Mouse (Mus musculus): ENCODE measurements at regions not wholly inside any gene's neighbourhood (a gene's known extent, or its start where the extent isn't known, plus 50 kb on each side); places are given as distances from the start of the nearest gene placed in this dataset.

DNA sequence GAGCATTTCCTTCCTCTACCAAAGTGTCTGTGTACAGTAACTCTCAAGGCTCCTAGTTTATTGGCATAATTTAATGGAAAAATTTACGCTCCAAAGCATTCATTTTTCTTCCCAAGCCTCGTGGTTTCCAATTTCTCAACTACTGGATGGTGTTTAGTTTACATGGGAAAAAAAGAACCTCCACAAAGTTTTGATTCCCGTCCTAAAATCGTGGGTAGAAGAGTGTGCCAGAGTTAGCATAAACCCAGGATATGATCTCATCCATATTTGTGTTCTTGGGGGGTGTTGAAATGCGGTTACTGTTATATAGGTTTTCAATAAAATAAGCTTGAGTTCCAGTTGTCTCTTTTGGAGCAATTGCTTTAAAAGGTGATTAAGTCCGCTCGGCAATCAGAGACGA is 406.2 kb upstream of the Frg1 start:
- Histone ChIP-seq H3K9me3 (no peaks in the 10 kb centered on the region), H3K27me3 (replicated peaks) (no peaks in the 10 kb centered on the region)
- WGBS = 71% methylated on average over 8 of the region's 8 CpGs

DNA sequence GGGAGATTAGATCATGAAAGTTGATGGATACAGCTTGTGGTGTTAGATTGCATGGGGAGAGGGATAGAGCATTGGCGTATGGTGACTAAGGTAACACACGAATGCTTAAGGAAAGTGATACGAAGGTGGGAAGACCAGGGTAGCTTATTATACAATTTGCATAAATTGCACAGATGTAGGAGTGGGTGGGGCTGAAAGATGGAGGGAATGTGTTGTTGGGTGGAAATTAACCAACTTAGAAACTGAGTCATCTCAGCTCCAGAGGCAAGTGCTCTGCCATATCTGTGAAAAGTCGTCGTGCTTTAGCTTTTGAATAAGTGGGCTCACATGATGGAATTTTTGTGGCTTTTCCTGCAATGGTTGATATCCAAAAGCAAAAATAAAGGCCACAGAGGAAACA is 404.8 kb upstream of the Frg1 start:
- H3K27ac ChIP-seq (replicated peaks) = no peak overlapping the region
- no peaks in the 10 kb centered on the region for H3K36me3 ChIP-seq
- no peak overlapping the region for H3K4me2 ChIP-seq
- H3K27me3 ChIP-seq (replicated peaks) = no peaks in the 10 kb centered on the region
- H3K9ac ChIP-seq = no peak overlapping the region
- no peaks in the 10 kb centered on the region for H3K9me3 ChIP-seq
- no peaks in the 10 kb centered on the region for H3K4me1 ChIP-seq
- ATAC-seq (ENCODE audit: extremely low read depth, insufficient number of reproducible peaks, low FRiP score, low TSS enrichment) = no peak
- no peak overlapping the region for H3K4me3 ChIP-seq
- 82% methylated on average over 5 of the region's 5 CpGs for WGBS

More for the DNA sequence above, 406.2 kb upstream of the Frg1 start:
- Histone ChIP-seq H3K4me1 (0 out of 2 replicates have a peak, but pooled peaks cover 7% of the 10 kb centered on the region), H3K9ac (no peak overlapping the region), H3K4me2 (no peak overlapping the region), H3K27ac (replicated peaks) (no peak overlapping the region), H3K36me3 (no peaks in the 10 kb centered on the region), H3K4me3 (no peak overlapping the region)
- no peak for ATAC-seq (ENCODE audit: extremely low read depth, insufficient number of reproducible peaks, low FRiP score, low TSS enrichment)

DNA sequence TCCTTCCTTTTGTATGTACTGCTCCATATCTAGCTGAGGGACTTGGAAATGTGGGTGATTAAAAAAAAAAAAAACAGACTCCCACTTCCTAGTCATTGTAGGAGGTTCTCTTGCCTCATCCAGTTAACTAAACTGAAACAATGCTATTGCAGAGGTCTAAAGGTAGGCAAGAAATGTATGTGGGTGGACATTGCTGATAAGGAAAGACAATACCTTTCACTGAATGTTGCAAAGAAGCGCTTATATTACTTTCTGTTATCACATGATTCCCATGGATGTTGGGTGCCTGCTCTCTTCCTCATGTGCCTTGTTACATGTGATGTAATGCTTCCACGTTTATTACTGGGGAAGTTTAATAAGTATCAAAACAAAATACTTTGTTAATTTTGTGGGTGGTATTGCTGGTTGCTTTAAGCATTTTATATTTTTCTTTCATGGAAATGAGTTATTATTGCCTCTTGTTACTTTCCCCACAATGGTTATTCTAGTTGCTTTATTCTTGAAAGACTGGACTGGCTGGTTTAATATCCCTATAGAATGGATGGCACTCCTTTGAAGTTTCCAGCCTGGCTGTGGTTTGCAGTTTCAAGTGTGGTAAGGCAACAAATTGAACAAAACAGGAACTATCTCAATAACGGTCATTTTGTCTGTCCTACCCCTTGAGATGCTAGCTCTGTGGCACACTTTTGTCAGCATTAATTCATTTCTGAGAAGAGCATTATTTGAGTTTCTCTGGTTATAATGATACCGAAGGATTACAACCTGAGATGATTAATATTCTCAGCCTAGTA is 403.9 kb upstream of the Frg1 start:
- Histone ChIP-seq H3K27ac (replicated peaks) (no peak overlapping the region), H3K36me3 (no peaks in the 10 kb centered on the region), H3K9me3 (no peaks in the 10 kb centered on the region), H3K4me1 (no peaks in the 10 kb centered on the region), H3K4me2 (no peak overlapping the region), H3K27me3 (replicated peaks) (no peaks in the 10 kb centered on the region), H3K4me3 (no peak overlapping the region), H3K9ac (no peak overlapping the region)
- WGBS = 76% methylated on average over 4 of the region's 4 CpGs
- ATAC-seq (ENCODE audit: extremely low read depth, insufficient number of reproducible peaks, low FRiP score, low TSS enrichment) = no peak

DNA sequence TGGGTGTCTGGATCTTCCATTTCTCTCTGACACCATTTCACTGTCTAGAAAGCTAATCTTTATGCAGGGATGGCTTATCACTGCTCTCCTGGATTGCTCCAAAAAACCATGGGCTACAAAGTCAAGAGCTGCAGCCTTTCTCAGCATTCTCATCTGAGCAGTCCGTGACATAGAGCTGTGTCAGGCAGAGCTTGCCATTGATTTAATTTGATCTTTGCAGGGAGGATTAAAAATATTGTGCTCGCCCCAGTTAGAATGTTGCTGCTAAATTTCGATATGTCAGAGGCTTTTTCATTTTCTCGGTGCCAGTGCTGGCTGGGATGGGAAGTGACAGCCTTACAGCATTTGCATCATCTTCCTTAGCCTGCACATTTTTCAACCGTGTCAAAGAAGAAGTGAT is 401.7 kb upstream of the Frg1 start:
- no peaks in the 10 kb centered on the region for H3K4me1 ChIP-seq
- H3K27me3 ChIP-seq (replicated peaks) = no peaks in the 10 kb centered on the region
- ATAC-seq (ENCODE audit: extremely low read depth, insufficient number of reproducible peaks, low FRiP score, low TSS enrichment) = no peak
- H3K27ac ChIP-seq (replicated peaks) = no peak overlapping the region
- H3K9ac ChIP-seq = no peak overlapping the region
- H3K9me3 ChIP-seq = no peaks in the 10 kb centered on the region
- no peak overlapping the region for H3K4me3 ChIP-seq
- no peak overlapping the region for H3K4me2 ChIP-seq
- 66% methylated on average over 5 of the region's 5 CpGs for WGBS
- no peaks in the 10 kb centered on the region for H3K36me3 ChIP-seq

DNA sequence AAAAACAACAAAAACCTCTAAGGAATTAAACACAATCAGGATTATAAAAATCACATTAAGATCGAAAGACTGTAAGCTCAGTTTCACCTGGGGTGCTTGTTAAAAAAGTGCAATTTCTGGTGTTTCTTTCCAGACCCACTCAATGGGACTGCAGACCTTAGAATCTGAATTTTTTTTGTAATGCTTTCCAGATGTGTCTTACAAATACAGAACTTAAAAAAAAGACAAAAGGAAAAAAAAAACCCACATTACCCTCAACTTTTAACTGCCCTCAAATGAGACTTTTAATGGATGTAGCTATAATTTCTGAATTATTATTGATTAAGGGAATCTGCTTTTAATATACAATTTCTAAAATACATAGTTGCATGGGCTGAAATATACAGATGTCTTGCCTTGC is 401.2 kb upstream of the Frg1 start:
- no peaks in the 10 kb centered on the region for H3K4me1 ChIP-seq
- H3K27ac ChIP-seq (replicated peaks) = no peak overlapping the region
- no peaks in the 10 kb centered on the region for H3K9me3 ChIP-seq
- H3K4me2 ChIP-seq = no peak overlapping the region
- H3K9ac ChIP-seq = no peak overlapping the region
- H3K27me3 ChIP-seq (replicated peaks) = no peaks in the 10 kb centered on the region
- no peak for ATAC-seq (ENCODE audit: extremely low read depth, insufficient number of reproducible peaks, low FRiP score, low TSS enrichment)
- no peaks in the 10 kb centered on the region for H3K36me3 ChIP-seq
- WGBS = 79% methylated on average over 1 of the region's 1 CpGs
- H3K4me3 ChIP-seq = no peak overlapping the region

DNA sequence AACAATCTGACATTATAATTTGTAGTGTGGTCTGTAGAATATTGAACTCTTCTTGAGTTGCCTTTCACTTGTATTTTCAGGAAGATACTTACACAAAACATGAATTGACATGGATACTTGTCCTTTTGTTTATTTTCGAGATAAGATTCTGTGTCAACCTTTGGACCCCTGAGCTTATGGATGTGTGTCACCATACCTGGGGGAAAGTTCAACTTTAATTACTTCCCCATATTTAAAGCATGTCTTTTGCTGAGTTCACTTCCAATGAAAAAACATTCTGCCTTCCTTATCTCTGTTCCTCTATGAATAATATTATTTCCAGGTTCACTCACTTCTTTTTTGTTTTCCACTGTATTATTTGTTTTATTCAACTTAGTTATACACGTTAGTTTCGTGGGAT is 398.4 kb upstream of the Frg1 start:
- Histone ChIP-seq H3K4me3 (no peak overlapping the region), H3K9ac (no peak overlapping the region), H3K4me2 (no peak overlapping the region), H3K36me3 (no peaks in the 10 kb centered on the region), H3K27me3 (replicated peaks) (no peaks in the 10 kb centered on the region), H3K4me1 (no peaks in the 10 kb centered on the region), H3K27ac (replicated peaks) (no peak overlapping the region), H3K9me3 (no peaks in the 10 kb centered on the region)
- WGBS = 71% methylated on average over 3 of the region's 3 CpGs
- ATAC-seq (ENCODE audit: extremely low read depth, insufficient number of reproducible peaks, low FRiP score, low TSS enrichment) = no peak

DNA sequence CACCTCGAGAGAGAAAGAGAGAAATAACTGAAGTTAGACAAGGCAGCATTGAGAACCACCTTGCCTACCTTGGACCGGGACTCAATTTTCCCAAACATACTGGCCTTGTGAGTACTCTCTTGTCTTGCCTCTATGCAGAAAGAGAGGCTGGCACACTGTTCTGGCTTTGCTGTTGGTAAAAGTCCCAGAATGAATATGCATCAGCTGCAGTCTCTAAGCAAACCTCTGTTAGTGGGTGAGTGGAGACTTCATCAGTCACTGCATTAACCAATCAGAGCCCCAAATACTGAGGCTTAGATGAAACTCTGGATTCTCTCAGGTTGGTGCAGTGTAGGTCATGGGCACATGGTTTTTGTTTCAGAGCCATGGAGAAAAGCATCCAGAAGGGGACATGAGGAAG is 378.8 kb upstream of the Frg1 start:
- WGBS = 63% methylated on average over 2 of the region's 2 CpGs
- H3K9ac ChIP-seq = no peak overlapping the region
- H3K9me3 ChIP-seq = no peaks in the 10 kb centered on the region
- ATAC-seq (ENCODE audit: extremely low read depth, insufficient number of reproducible peaks, low FRiP score, low TSS enrichment) = no peak
- no peaks in the 10 kb centered on the region for H3K4me1 ChIP-seq
- H3K27me3 ChIP-seq (replicated peaks) = no peaks in the 10 kb centered on the region
- no peaks in the 10 kb centered on the region for H3K36me3 ChIP-seq
- no peak overlapping the region for H3K4me2 ChIP-seq
- no peak overlapping the region for H3K4me3 ChIP-seq
- no peak overlapping the region for H3K27ac ChIP-seq (replicated peaks)

DNA sequence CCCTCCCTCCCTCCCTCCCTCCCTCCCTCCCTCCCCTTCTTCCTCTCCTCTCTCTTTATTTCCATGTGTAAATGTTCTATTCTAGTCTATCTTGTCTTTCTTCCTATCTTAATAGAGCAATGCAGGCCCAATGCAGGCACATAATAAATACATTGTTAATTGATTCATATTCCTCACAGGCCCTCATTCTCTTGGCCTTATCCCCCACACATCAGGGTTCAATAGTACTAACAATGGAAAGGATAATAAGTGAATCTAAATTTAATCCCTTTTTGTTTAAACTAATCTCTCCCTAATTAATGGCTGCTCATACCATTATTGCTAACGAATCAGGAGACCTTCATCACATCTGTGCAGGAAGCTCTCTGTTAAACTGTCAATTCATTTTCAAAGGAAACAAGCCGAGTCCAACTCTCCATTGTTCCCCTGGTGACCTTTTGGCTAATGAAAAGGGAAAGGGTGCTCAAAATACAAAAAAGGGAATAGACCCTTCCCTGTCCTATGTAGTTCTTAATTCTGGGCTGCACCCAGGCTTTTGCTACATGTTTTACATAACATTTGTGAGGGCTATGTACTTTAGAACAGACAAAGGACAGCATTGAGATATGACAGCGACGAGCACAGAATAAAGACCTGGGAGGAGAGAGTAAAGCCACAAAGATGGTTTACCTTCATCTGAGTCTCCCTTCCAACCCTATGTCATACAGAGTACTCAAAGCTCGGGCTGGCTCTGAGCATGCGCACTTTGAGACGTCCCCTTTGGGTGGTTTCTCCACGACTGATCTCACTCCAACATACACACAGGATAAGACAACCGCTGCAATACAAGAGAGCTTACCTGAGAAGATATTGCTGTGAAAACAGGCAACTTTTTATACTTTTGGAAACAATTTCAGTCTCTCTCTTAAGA is 370.3 kb upstream of the Frg1 start:
- Histone ChIP-seq H3K27me3 (replicated peaks) (no peaks in the 10 kb centered on the region), H3K27ac (replicated peaks) (no peak overlapping the region), H3K9me3 (no peaks in the 10 kb centered on the region), H3K9ac (no peak overlapping the region), H3K4me3 (no peak overlapping the region), H3K4me1 (no peaks in the 10 kb centered on the region), H3K4me2 (no peak overlapping the region), H3K36me3 (no peaks in the 10 kb centered on the region)
- WGBS = 78% methylated on average over 9 of the region's 9 CpGs
- no peak for ATAC-seq (ENCODE audit: extremely low read depth, insufficient number of reproducible peaks, low FRiP score, low TSS enrichment)

DNA sequence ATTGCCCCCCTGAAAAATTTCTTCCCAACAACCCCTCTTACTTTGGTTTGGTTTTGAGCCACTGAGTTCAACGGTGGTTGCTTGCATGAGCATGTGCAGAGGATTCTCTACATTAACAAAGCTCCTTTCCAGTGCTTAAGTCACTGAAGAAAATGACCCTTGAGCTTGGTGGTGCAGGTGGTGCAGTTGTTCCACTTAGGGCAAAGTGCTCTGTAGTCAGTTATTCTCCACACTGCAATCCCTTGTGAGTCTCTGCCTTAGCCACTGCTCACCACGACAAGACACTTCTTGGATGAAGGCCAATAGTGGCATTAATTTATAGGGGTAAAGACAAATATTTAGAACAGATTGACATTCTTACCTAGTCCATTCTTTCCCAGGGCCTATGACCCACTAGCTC is 369.1 kb upstream of the Frg1 start:
- H3K36me3 ChIP-seq = no peaks in the 10 kb centered on the region
- H3K4me1 ChIP-seq = no peaks in the 10 kb centered on the region
- no peak overlapping the region for H3K4me2 ChIP-seq
- no peaks in the 10 kb centered on the region for H3K27me3 ChIP-seq (replicated peaks)
- H3K4me3 ChIP-seq = no peak overlapping the region
- H3K9ac ChIP-seq = no peak overlapping the region
- H3K9me3 ChIP-seq = no peaks in the 10 kb centered on the region
- H3K27ac ChIP-seq (replicated peaks) = no peak overlapping the region
- no peak for ATAC-seq (ENCODE audit: extremely low read depth, insufficient number of reproducible peaks, low FRiP score, low TSS enrichment)
- 62% methylated on average over 2 of the region's 2 CpGs for WGBS

DNA sequence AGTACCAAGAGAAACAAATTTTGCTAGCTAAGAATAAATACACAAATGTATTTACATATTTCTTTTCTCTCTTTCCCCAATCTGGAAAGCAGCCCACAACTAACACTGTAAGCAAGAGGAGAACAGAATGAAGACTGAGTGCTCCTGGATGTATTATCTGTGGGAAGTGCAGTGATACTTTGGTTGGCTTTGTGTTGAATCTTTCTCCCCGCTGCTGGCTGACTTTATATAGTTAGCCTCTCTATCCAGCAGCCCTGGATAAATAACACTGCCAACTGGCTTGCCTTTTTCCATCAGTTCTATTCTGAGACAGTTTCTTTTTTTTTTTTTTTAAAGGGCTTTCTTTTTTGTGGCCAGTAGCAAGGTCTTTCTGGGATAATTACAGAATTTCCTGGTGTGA is 366.0 kb upstream of the Frg1 start:
- 39% methylated on average over 1 of the region's 1 CpGs for WGBS
- Histone ChIP-seq H3K4me1 (no peaks in the 10 kb centered on the region), H3K9me3 (no peaks in the 10 kb centered on the region), H3K36me3 (no peaks in the 10 kb centered on the region), H3K4me3 (no peak overlapping the region), H3K4me2 (no peak overlapping the region), H3K9ac (no peak overlapping the region), H3K27me3 (replicated peaks) (no peaks in the 10 kb centered on the region), H3K27ac (replicated peaks) (no peak overlapping the region)
- no peak for ATAC-seq (ENCODE audit: extremely low read depth, insufficient number of reproducible peaks, low FRiP score, low TSS enrichment)

DNA sequence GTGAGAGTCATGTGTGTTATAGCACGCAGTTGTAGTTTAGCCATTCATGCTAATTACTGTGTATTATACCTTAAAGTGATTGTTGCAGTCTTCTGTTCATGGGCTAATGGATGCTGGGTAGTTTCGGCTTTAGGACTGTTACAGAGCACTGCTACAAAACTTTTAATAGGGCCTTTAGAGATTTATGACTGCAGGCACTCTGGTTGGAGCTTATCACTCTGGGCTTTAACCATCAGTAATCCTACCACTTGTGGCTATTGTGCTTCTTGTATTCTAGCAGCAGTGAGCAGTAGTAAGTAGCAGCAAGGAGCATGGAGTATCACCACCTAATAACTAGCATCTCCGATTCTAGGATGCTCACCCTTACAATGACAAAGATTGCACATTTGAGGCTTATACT is 362.6 kb upstream of the Frg1 start:
- WGBS = 70% methylated on average over 3 of the region's 3 CpGs
- no peak overlapping the region for H3K27ac ChIP-seq (replicated peaks)
- no peak overlapping the region for H3K4me3 ChIP-seq
- ATAC-seq (ENCODE audit: extremely low read depth, insufficient number of reproducible peaks, low FRiP score, low TSS enrichment) = no peak
- H3K9me3 ChIP-seq = no peaks in the 10 kb centered on the region
- H3K9ac ChIP-seq = no peak overlapping the region
- H3K4me2 ChIP-seq = no peak overlapping the region
- no peaks in the 10 kb centered on the region for H3K36me3 ChIP-seq
- H3K4me1 ChIP-seq = no peaks in the 10 kb centered on the region
- no peaks in the 10 kb centered on the region for H3K27me3 ChIP-seq (replicated peaks)

DNA sequence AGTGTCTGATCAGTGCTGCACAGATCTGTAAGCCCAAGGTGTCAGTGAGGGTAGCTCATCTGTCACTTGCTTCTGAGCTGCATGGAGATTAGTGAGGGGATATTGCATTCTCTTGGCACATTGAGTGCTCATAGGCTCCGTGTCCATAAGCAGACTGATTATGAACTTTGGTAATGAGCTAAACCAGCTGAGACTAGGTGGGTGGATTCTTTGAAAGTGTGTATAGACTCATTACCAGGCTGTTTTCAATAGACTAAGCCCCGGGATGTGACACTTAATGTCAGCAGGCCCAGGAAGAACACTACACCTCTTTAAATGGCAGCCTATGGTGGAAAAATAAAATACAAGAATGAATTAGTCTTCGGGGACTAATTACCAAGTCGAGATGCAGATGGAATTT is 354.9 kb upstream of the Frg1 start:
- WGBS = 67% methylated on average over 4 of the region's 4 CpGs
- H3K9me3 ChIP-seq = no peaks in the 10 kb centered on the region
- H3K27me3 ChIP-seq (replicated peaks) = no peaks in the 10 kb centered on the region
- H3K27ac ChIP-seq (replicated peaks) = no peak overlapping the region
- H3K9ac ChIP-seq = no peak overlapping the region
- ATAC-seq (ENCODE audit: extremely low read depth, insufficient number of reproducible peaks, low FRiP score, low TSS enrichment) = no peak
- H3K4me3 ChIP-seq = no peak overlapping the region
- H3K4me1 ChIP-seq = no peaks in the 10 kb centered on the region
- no peak overlapping the region for H3K4me2 ChIP-seq
- no peaks in the 10 kb centered on the region for H3K36me3 ChIP-seq

Measured in heart, embryonic 13.5 days (tissue).